ENCODE assay signal across 10 mouse cellular contexts in the genomic region with DNA sequence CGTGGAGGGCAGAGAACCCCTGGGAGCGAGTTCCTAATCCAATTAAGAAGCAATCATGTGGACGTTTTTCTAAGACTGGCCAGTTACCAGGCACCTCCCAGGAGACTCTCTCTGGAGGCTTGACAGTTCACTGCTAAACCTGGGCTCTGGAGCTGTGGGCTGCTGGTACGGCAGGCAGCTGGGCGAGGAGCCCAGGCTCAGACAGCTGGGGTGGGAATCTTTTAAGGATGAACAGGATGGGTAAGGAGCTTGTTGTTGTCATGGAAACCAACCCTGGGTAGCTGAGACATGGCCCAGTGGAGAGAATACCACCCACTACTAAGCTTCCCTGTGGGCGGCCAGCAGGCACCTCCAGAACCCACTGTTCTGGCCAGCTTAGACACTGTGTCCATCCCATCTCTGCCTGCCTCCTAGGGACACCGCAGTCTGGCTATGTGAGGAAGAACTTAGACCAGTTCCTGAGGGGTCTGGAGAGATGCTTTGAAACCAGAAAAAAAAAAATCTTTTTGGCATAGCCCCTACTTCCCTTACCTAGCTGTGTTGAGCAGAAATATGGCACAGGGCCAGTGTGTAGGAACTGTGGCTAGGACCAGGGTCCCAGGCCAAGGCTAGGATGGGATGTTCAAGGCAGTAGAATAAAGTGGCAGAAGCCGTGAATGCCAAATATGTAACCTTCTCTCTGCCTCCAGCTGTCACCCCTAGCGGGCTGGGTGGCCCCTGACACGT. TPM values are rescaled to one million over a fixed set of nuclear protein-coding genes. Genes with fewer than 3 reads are reported as not detected.
DNase-seq lines count a peak whose midpoint lies in the region; ATAC-seq lines count a peak whose summit lies in the region.
"Had no signal": no experiment of that assay in that cellular context is flagged by ENCODE, and none has a peak within 500 bp of the region (broad histone marks: within the 10 kb centered on the region; RNA-seq: fewer than 3 reads in every experiment).

No protein-coding gene starts in this region.

- no peak for DNase-seq in cerebellum, adult 8-10 months
- peak; percentile 72 to 91 for DNase-seq in frontal cortex, postnatal 10 days (ENCODE audit: low spot score in 2 of 2)
- DNase-seq in left cerebral cortex, adult 8-10 months (ENCODE audit: low spot score in 2 of 2) = peak; percentile 57 to 97
- peak; percentile 96 for DNase-seq in right cerebral cortex, adult 18-20 months
- no peak for DNase-seq in embryo, embryonic 10 days (ENCODE audit: low spot score)
- DNase-seq in gastrocnemius, adult 18-20 months (ENCODE audit: low spot score) = no peak
- no peak for DNase-seq in urinary bladder, adult 18-20 months (ENCODE audit: low spot score in 2 of 2)
- DNase-seq: gastrocnemius, adult 2 months had no signal

- ATAC-seq in cerebellum, adult (ENCODE audit: insufficient number of reproducible peaks, low FRiP score, low TSS enrichment) = peak; percentile 15; the same call in 1 of the 2 replicates

RNA-seq across cellular contexts. Expression of a gene that starts 17.0 kb away (rescaled TPM):
- total RNA-seq in left cerebral cortex, adult 8-10 months (2022) = 10 to 100 TPM; 61.0 to 79.5 (median 69.2) TPM
- total RNA-seq in gastrocnemius, adult 18-20 months (2021) = not detected
- total RNA-seq: gastrocnemius, adult 2 months had no signal

RNA-seq across cellular contexts. Expression of a gene that starts 27.7 kb away (rescaled TPM):
- under 1 TPM in 1 of 4 experiments, not detected in 3; 0.51 TPM for total RNA-seq in left cerebral cortex, adult 8-10 months (2022)
- not detected for total RNA-seq in gastrocnemius, adult 18-20 months (2021)
- total RNA-seq: adrenal gland, postnatal 36 days; gastrocnemius, adult 2 months had no signal

RNA-seq across cellular contexts. Expression of a gene that starts 31.4 kb away (rescaled TPM):
- total RNA-seq in left cerebral cortex, adult 8-10 months (2022) = 10 to 100 TPM; 65.0 to 72.7 (median 68.9) TPM
- 10 to 100 TPM; 39.2 to 42.6 TPM for total RNA-seq in gastrocnemius, adult 18-20 months (2021)

RNA-seq across cellular contexts. Expression of a gene that starts 45.4 kb away (rescaled TPM):
- total RNA-seq in left cerebral cortex, adult 8-10 months (2022) = under 1 TPM in 3 of 4 experiments, not detected in 1; 0.07 to 0.08 (median 0.07) TPM
- not detected for total RNA-seq in gastrocnemius, adult 18-20 months (2021)
- total RNA-seq: adrenal gland, postnatal 36 days; gastrocnemius, adult 2 months had no signal

Comparison
In these comparisons a context has a peak if more than half of its experiments do, and no peak if none do; other contexts are left out.
1. DNase-seq: peak in frontal cortex, postnatal 10 days (2 of 2), left cerebral cortex, adult 8-10 months (2 of 2) and right cerebral cortex, adult 18-20 months (single experiment); none in cerebellum, adult 8-10 months (single experiment), embryo, embryonic 10 days (single experiment), gastrocnemius, adult 18-20 months (single experiment) and urinary bladder, adult 18-20 months (0 of 2).
2. RNA of a gene that starts 17.0 kb away (total RNA-seq): 61.0 to 79.5 TPM in left cerebral cortex, adult 8-10 months; not detected in gastrocnemius, adult 18-20 months; every median in the first group is over 10 times any median in the second.